Mouse (Mus musculus) gastrocnemius, adult 2 months (tissue): ENCODE results near the gene Alkbh7. TPM values are rescaled to one million over a fixed set of nuclear protein-coding genes. Genes with fewer than 3 reads are reported as not detected.

Experiments used
- DNase-seq: peaks from one replicate; pipeline ENCODE4 v3.0.0; 2022
- H3K27ac ChIP-seq: fragments of 200-600 bp; 2 replicates; pipeline ENCODE4 v1.8.1; 2022; ENCODE audit warnings: mild to moderate bottlenecking
- H3K4me3 ChIP-seq: fragments of 200-600 bp; 2 replicates; pipeline ENCODE4 v1.8.1; 2022; ENCODE audit warnings: mild to moderate bottlenecking, moderate library complexity
- CTCF ChIP-seq: fragments of 200-600 bp; IDR thresholded peaks from 2 replicates; pipeline ENCODE4 v1.8.1; 2022; ENCODE audit warnings: antibody characterized with exemption, mild to moderate bottlenecking, moderate library complexity
- intact Hi-C: fragments of 180-260 bp; cut with DNase I; formaldehyde crosslinking; loops from one replicate; pipeline ENCODE4 v1.15.1; 2025
- total RNA-seq, 2 experiments: library from RNA; stranded (reverse); gene quantifications; 2 replicates each; pipeline ENCODE4 v1.2.3; 2021

Gene Alkbh7
- total RNA-seq, 2 experiments from 2014 or later, result 21.8 to 30.4 TPM

DNA sequence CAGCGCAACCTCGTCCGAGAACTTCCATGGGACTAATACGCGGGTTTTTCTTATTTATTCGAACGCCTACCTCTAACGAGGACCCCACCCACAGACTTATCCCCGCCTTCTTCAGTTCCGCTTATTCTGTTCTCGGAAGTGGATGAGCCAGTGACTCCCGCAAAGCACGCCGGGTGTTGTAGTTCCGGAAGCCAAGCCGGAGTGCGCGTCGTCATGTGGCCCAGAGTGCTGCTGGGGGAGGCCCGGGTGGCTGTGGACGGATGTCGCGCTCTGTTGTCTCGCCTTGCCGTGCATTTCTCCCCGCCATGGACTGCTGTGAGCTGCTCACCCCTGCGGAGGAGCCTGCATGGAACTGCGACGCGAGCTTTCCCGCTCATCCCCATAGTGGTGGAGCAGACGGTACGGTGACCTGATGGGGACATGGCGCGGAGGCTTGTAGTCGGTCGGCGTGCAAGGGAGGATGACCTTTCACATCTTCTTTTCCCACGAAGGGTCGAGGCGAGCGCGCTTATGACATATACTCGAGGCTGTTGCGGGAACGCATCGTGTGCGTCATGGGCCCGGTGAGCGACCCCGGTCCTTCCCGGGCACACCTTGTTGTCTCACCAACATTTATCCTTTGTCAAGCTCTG lies 6.9 kb upstream of the Alkbh7 start, which contains the start of gene Clpp:
Clpp (plus strand) TSS at position 191 of the 632 bp plus-strand sequence.
- intact Hi-C loops, result loop anchor here (5.0 to 10.0 kb wide), 2 partner anchors 255 to 342 kb away; partner anchors contain the start of genes Gpr108 and Trip10
- DNase-seq, result peak; percentile 96
- Histone ChIP-seq H3K27ac (peak within 1 kb of the TSS; percentile 93), H3K4me3 (peak within 1 kb of the TSS; percentile 76)
- TF ChIP-seq CTCF, result no peak

DNA sequence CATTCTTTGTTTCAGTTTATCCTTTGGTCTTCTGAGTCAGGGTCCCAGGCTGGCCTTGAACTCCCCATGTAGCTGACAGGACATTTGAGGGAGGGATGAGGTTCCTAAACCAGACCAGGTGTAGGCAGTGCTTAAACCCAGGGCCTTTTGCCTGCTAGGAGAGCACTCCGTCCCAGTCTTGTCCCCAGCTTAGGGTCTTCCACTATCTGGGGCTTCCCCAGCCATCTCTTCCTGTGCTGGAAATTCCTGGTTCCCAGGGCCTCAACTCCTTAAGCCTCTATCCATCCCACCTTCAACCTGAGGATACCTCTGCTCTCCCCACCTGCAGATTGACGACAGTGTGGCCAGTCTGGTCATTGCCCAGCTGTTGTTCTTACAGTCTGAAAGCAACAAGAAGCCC lies 6.2 kb upstream of the Alkbh7 start:
- TF ChIP-seq CTCF, result no peak
- H3K4me3 ChIP-seq, result peak overlapping the region; percentile 76
- H3K27ac ChIP-seq, result peak overlapping the region; percentile 93
- no peak for DNase-seq
- intact Hi-C loops, result loop anchor here (5.0 to 10.0 kb wide), 2 partner anchors 254 to 341 kb away; partner anchors contain the start of genes Gpr108 and Trip10

DNA sequence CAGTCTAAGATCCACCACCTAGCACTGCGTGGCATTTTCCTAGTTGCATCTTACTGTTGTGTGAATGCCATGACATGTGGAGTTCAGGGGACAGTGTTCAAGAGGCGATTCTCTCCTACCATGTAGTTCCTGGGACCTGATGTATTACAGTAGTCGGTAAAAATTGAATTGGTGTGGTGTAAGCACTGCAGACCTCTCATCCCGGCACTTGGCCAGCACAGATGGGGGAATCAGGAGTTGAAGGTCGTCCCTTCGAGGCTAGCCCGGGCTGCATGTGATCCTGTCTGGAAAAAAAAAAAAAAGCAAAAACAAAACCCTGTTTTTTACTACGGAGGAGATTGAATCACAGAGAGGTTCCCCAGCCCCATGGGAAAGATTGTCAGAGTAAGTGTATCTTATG lies 2.1 kb upstream of the Alkbh7 start:
- no peak overlapping the region for H3K27ac ChIP-seq
- TF ChIP-seq CTCF, result no peak
- no peak overlapping the region for H3K4me3 ChIP-seq
- DNase-seq, result no peak
- intact Hi-C loops, result loop anchor here (10.0 kb wide), 1 partner anchor 250 kb away; the partner anchor contains the start of genes Gpr108 and Trip10

DNA sequence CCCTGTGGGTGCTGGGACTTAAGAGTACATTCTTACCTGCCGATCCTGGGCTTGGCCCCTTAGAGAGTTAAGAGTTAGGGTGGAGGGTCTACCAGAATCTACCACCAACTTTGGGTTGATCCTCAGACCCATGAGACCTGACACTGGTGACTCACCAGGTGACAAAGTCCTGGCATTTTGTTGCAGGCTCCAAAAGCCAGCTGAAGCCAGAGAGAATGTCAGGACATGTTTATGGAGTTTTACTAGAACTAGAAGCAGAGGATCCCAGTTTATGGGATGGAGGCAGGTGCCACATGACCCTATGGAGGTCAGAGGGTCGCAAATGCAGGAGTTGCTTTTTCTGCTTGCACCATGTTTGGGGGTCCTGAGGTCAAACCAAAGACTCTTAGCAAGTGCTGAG lies 633 bp upstream of the Alkbh7 start:
- TF ChIP-seq CTCF, result no peak
- peak overlapping the region; percentile 90; the same call in 1 of the 2 replicates for H3K4me3 ChIP-seq
- H3K27ac ChIP-seq, result peak overlapping the region; percentile 84
- intact Hi-C loops, result loop anchor here (10.0 kb wide), 1 partner anchor 248 kb away; the partner anchor contains the start of genes Gpr108 and Trip10
- DNase-seq, result no peak

DNA sequence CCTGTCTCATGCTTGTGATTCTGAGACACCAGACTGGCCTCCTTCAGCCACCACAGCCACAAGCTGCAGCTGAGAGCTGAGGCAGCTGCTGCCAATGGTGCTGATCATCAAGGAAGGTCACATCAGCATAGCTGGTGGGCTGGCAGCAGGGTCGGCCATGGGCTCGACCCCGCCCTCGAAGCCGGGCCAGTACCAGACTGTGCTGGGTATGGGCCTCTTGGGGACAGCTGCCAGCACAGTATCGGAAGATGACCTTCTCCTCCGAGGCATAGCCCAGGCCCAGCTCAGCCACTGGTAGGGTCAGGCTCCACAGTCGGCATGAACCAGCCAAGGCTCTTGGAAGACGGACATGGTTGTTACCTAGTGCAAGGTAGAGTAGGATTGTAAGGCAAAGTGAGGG lies 2.3 kb downstream of the Alkbh7 start:
- H3K27ac ChIP-seq, result no peak overlapping the region
- intact Hi-C loops, result loop anchor here (10.0 kb wide), 1 partner anchor 245 kb away; the partner anchor contains the start of genes Gpr108 and Trip10
- TF ChIP-seq CTCF, result no peak
- no peak for DNase-seq
- no peak overlapping the region for H3K4me3 ChIP-seq

DNA sequence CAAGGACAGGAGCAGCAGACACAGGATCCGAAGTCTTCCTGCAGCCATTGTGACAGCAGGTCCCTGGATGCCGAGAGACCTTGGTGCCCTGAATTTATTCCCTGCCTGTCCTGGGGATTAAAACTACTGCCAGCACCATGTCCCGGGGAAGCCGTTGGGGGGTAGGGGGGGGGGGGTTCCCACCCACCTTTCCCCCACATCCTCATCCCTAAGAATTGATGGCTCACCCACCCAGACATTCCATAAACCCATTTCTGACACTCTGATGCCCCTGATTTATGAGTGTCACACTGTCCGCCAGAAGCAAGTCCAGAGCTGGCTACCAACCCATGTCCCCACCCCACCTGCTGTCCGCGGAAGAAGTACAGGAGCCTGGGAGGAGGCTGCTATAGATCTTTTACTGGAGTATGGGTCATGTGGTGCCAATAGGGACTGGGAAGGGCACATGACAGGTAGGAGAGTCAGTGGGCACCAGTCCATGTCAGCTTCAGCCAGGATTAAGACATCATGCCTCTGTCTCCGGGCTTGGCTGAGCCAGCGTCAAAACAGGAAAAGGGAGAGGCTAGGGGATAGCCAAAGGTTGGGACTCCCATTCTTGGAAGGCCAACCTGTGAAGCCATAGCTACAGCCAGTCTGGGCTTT lies 3.0 kb downstream of the Alkbh7 start, which contains the start of gene Pspn:
Pspn (minus strand) TSS at position 51 of the 642 bp plus-strand sequence.
- Histone ChIP-seq H3K27ac (no peak within 1 kb of the TSS), H3K4me3 (no peak within 1 kb of the TSS)
- intact Hi-C loops, result loop anchor here (10.0 kb wide), 1 partner anchor 245 kb away; the partner anchor contains the start of genes Gpr108 and Trip10
- DNase-seq, result no peak
- no peak for TF ChIP-seq CTCF

DNA sequence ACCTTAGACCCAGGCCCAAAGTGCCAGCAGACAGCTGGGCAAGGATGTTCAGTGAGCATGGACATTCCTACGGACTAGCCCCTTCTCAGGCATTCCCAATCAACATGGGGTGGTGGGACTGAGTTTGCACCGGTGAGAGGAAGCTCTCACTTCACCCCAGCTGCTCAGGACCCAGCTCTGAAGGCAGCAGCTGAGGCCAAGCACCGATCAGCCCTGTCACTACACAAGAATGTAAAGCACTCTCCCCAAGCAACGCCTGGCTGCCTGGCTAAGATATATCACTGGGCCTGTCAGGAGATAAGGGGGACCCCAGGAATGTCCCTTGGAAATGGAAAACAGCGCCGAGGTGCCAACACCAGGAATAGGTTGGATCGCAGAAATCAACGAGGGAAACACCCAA lies 4.1 kb downstream of the Alkbh7 start:
- no peak for DNase-seq
- no peak overlapping the region for H3K4me3 ChIP-seq
- H3K27ac ChIP-seq, result no peak overlapping the region
- intact Hi-C loops, result no loop called here
- no peak for TF ChIP-seq CTCF

DNA sequence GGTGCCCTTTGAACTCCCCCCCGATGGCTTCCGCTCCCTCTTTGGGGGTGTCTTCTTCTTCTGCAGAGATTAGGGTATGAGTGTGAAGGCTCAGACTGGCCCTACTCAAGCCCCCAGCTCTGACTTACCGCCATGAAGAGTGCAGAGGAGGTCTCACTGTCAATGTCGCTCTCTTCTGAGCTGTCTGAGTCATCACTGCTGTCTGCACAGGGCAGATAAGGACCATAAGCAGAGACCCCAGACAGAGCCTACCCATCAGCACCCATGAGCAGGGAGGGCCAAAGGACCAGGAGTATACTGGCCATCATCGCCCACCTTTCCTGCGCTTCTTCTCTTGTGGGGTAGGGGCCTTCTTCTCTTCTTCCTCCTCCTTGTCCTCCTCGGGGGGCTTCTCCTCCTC lies 6.9 kb downstream of the Alkbh7 start:
- no peak overlapping the region for H3K27ac ChIP-seq
- no peak for TF ChIP-seq CTCF
- DNase-seq, result no peak
- intact Hi-C loops, result no loop called here
- no peak overlapping the region for H3K4me3 ChIP-seq

DNA sequence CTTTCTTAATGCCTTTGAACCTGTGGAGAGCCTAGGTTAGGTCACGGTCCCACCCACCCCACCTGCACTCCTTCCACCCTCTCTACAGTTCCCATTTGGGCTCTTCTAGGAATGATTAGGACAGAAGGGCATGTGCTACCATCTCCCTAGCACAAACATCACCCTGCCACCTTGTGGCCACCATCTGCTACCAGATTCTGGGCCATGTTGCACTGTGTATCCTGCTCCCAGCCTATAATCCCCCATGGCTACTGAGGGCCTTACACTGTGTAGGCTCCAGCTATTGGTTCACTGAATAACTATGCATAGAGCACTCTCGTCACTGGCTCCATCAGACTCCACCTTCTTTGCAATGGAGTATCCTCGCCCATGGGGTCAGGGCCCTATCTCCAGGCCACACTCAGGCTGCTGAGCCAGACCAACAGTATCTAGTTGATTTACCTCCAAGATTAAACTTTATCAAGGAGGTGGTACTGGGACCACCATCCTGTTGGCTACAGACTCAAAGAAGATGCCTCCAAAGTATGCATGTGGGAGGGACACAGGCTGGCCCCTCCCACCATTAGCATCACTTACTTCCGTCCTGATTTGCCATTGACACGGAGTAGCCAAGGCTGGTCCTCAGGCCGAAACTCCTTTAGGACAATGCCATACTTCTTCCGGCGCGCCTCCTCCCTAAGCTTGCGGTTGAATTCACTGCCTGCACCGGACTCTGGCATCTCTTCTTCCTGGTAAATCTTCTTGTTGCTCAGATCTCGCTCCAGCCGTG lies 10.2 kb downstream of the Alkbh7 start:
- no peak; the same call in 1 of the 2 replicates for TF ChIP-seq CTCF
- H3K4me3 ChIP-seq, result no peak overlapping the region
- H3K27ac ChIP-seq, result no peak overlapping the region
- intact Hi-C loops, result no loop called here
- no peak for DNase-seq

DNA sequence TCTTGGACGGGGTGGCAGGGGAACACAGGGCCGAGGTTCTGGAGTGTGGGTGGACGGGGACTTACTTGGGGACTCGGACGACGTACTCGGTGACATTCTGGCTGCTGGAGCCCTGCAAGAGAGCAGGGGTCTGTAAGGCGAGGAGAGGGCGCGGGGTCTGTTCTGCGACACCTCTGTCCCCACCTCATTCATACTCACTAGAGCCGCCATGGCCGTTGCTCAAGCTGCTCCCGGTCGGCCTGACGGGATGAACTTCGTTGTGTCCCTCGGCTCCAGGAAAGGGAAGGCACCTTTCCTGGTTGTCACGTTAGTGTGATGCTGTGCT lies 13.7 kb downstream of the Alkbh7 start:
- peak overlapping the region; percentile 84 for H3K4me3 ChIP-seq
- DNase-seq, result no peak
- TF ChIP-seq CTCF, result no peak
- peak overlapping the region; percentile 95 for H3K27ac ChIP-seq
- intact Hi-C loops, result loop anchor here (1.0 kb wide), 1 partner anchor 14 kb away; the partner anchor contains the start of gene Alkbh7

DNA sequence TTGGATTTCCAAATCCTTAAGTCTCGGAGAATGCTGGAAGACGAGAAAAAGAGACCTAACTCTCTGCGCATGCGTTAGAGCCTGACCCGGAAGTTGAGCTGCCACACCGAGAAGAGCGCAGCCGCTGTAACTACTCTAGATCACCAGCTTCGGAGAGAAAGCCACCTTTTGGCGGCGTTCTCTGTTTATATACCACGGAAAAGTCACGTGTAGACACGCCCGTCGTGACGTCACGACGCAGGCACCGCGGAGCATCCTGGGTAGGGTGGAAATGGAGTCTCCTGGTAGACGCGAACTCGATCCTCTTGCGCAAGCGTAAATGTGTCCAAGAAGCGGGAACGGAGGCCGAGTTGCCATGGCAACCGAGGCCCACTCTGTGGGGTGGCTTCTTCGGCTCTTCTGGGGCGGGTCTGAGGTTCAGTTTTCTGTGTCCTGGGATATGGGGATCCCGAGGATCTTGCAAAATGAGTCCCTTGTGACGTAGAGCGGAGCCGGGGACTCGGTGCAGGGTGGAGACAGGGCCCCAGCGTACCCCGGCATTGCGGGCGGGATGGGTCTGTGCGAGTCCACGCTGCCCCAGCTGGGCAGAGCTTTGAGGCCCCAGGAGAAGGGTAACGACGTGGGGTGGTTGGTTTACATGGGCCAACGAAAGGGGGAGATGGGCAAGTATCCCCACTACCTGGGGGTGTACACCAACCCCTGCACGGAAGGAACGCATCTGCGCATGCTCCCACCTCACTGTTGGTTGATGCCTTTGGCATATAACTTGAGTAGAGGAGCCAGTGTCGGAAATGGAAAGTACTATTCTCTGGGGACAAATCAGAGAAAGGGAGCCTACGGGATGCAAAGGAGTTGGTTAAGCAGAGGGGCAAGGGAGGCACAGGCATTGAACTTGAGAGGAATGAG lies 14.3 kb downstream of the Alkbh7 start, which contains the start of the genes Gtf2f1 and Gm17949:
Gtf2f1 (minus strand) TSS at position 53 of the 906 bp plus-strand sequence.
Gm17949 (plus strand) TSS at position 234 of the 906 bp plus-strand sequence.
- no peak for TF ChIP-seq CTCF
- peak within 1 kb of the TSS; percentile 95 for H3K27ac ChIP-seq
- intact Hi-C loops, result loop anchor here (1.0 to 2.0 kb wide), 2 partner anchors 14 to 15 kb away; partner anchors contain the start of gene Alkbh7
- H3K4me3 ChIP-seq, result peak within 1 kb of the TSS; percentile 84
- peak; percentile 94 for DNase-seq
